Mouse (Mus musculus) thymus, adult 2 months (tissue): ENCODE measurements around the gene Aqr. TPM values are rescaled to one million over a fixed set of nuclear protein-coding genes. Genes with fewer than 3 reads are reported as not detected.

Experiments used
- DNase-seq: peaks from one replicate; pipeline ENCODE4 v3.0.0; 2021
- H3K27ac ChIP-seq: fragments of 200-500 bp; 2 replicates; pipeline ENCODE4 v1.5.1; 2012; ENCODE audit warnings: low read length, control low read depth; ENCODE audit not compliant: control insufficient read depth, insufficient read depth
- H3K27me3 ChIP-seq: fragments of 200-500 bp; 2 replicates; pipeline ENCODE4 v1.6.1; 2012; ENCODE audit warnings: mild to moderate bottlenecking, low read length, moderate library complexity, mixed read lengths; ENCODE audit not compliant: control insufficient read depth, insufficient read depth
- H3K36me3 ChIP-seq: fragments of 200-500 bp; 2 replicates; pipeline ENCODE4 v1.6.1; 2012; ENCODE audit warnings: mild to moderate bottlenecking, low read length, moderate library complexity; ENCODE audit not compliant: control insufficient read depth, insufficient read depth
- H3K4me1 ChIP-seq: fragments of 200-500 bp; replicated peaks from 2 replicates; pipeline ENCODE4 v1.6.1; 2012; ENCODE audit warnings: low read length; ENCODE audit not compliant: control insufficient read depth, insufficient read depth
- H3K4me3 ChIP-seq: fragments of 200-500 bp; 2 replicates; pipeline ENCODE4 v1.5.1; 2012; ENCODE audit warnings: mild to moderate bottlenecking, low read length, control low read depth, moderate library complexity; ENCODE audit not compliant: control insufficient read depth, insufficient read depth
- CTCF ChIP-seq: fragments of 200-500 bp; IDR thresholded peaks from 2 replicates; pipeline ENCODE4 v1.5.1; 2012; ENCODE audit warnings: mild to moderate bottlenecking, control low read depth, low read length, moderate library complexity, borderline replicate concordance; ENCODE audit not compliant: control insufficient read depth, poor library complexity, insufficient read depth; ENCODE audit errors: extremely low read depth
- POLR2A ChIP-seq: fragments of 200-500 bp; IDR thresholded peaks from 2 replicates; pipeline ENCODE4 v1.6.1; 2012; ENCODE audit warnings: mild to moderate bottlenecking, low read length, control low read depth, moderate library complexity; ENCODE audit not compliant: control insufficient read depth, poor library complexity, insufficient read depth; ENCODE audit errors: extremely low read depth
- WGBS: fragments of 180-500 bp; shearing (Covaris S2); methylation state at CpG from one replicate; pipeline ENCODE4 v1.1.7; 2018; 5-methylcytosine and 5-hydroxymethylcytosine counted together
- polyA plus RNA-seq: library from polyadenylated mRNA; depleted of rRNA; stranded (reverse); fragments of >200 nt; gene quantifications from 2 replicates; pipeline ENCODE4 v1.2.3, GENCODE M21; 2012

Aqr gene
- polyA plus RNA-seq, 1 experiment, result 35.3 TPM

- no peak for DNase-seq
- 95% methylated on average over 6 of the region's 6 CpGs for WGBS
- Histone ChIP-seq H3K36me3 (peaks cover 68% of the 10 kb centered on the region), H3K27me3 (no peaks in the 10 kb centered on the region), H3K27ac (no peak overlapping the region), H3K4me3 (no peak overlapping the region), H3K4me1 (peaks cover 16% of the 10 kb centered on the region)
- no peak for TF ChIP-seq POLR2A
- no peak for TF ChIP-seq CTCF
Observed at GRCm38 (mm10) chr2:114143842-114144241, 43.0 kb downstream of the Aqr start.

- TF ChIP-seq CTCF (no peak), POLR2A (no peak)
- no peaks in the 10 kb centered on the region for H3K27me3 ChIP-seq
- WGBS, result 63% methylated on average over 9 of the region's 9 CpGs
- peaks cover 71% of the 10 kb centered on the region for H3K36me3 ChIP-seq
- H3K4me3 ChIP-seq, result no peak overlapping the region
- no peak for DNase-seq
- H3K27ac ChIP-seq, result no peak overlapping the region
- no peaks in the 10 kb centered on the region for H3K4me1 ChIP-seq
Observed at GRCm38 (mm10) chr2:114136755-114137154, 50.1 kb downstream of the Aqr start.

- H3K4me3 ChIP-seq, result no peak overlapping the region
- peaks cover 68% of the 10 kb centered on the region for H3K36me3 ChIP-seq
- 88% methylated on average over 2 of the region's 2 CpGs for WGBS
- TF ChIP-seq CTCF, result no peak
- no peak for TF ChIP-seq POLR2A
- no peak overlapping the region for H3K27ac ChIP-seq
- H3K4me1 ChIP-seq, result no peaks in the 10 kb centered on the region
- DNase-seq, result no peak
- no peaks in the 10 kb centered on the region for H3K27me3 ChIP-seq
Observed at GRCm38 (mm10) chr2:114135777-114136176, 51.0 kb downstream of the Aqr start.

GRCm38 (mm10) chr2:114133355-114133754, 53.5 kb downstream of the Aqr start:
- no peaks in the 10 kb centered on the region for H3K27me3 ChIP-seq
- DNase-seq, result no peak

GRCm38 (mm10) chr2:114130657-114131056, 56.2 kb downstream of the Aqr start:
- H3K27me3 ChIP-seq, result no peaks in the 10 kb centered on the region
- no peak overlapping the region for H3K4me3 ChIP-seq
- peaks cover 55% of the 10 kb centered on the region for H3K36me3 ChIP-seq
- DNase-seq, result no peak
- TF ChIP-seq POLR2A (no peak), CTCF (no peak)
- H3K4me1 ChIP-seq, result no peaks in the 10 kb centered on the region
- H3K27ac ChIP-seq, result no peak overlapping the region
- whole genome bisulfite sequencing, result 97% methylated on average over 13 of the region's 13 CpGs

More at GRCm38 (mm10) chr2:114133355-114133754, 53.5 kb downstream of the Aqr start:
- WGBS, result 97% methylated on average over 4 of the region's 4 CpGs
- TF ChIP-seq POLR2A (no peak), CTCF (no peak)
- no peaks in the 10 kb centered on the region for H3K4me1 ChIP-seq
- no peak overlapping the region for H3K4me3 ChIP-seq
- H3K36me3 ChIP-seq, result peaks cover 59% of the 10 kb centered on the region
- no peak overlapping the region for H3K27ac ChIP-seq

GRCm38 (mm10) chr2:114123304-114123703, 63.5 kb downstream of the Aqr start:
- no peaks in the 10 kb centered on the region for H3K27me3 ChIP-seq
- H3K4me3 ChIP-seq, result no peak overlapping the region
- peaks cover 53% of the 10 kb centered on the region for H3K36me3 ChIP-seq
- DNase-seq, result no peak
- TF ChIP-seq POLR2A (no peak), CTCF (no peak)
- H3K4me1 ChIP-seq, result no peaks in the 10 kb centered on the region
- 95% methylated on average over 4 of the region's 4 CpGs for WGBS
- H3K27ac ChIP-seq, result no peak overlapping the region

- DNase-seq, result no peak
- no peak overlapping the region for H3K27ac ChIP-seq
- WGBS, result 86% methylated on average over 7 of the region's 7 CpGs
Observed at GRCm38 (mm10) chr2:114119451-114119850, 67.4 kb downstream of the Aqr start.

More at GRCm38 (mm10) chr2:114119451-114119850, 67.4 kb downstream of the Aqr start:
- Histone ChIP-seq H3K4me1 (no peaks in the 10 kb centered on the region), H3K36me3 (peaks cover 50% of the 10 kb centered on the region), H3K4me3 (no peak overlapping the region), H3K27me3 (no peaks in the 10 kb centered on the region)
- TF ChIP-seq POLR2A, result no peak
- no peak for TF ChIP-seq CTCF
